Mouse (Mus musculus): Measurements from ENCODE around the gene Sema3a.

- no peak for TF ChIP-seq GATA1 (IDR thresholded peaks at IDR 0.05; ENCODE audit: borderline replicate concordance, low read length)
- no peak for TF ChIP-seq FLI1 (IDR thresholded peaks at IDR 0.05; ENCODE audit: low read length)
Measured at GRCm38 (mm10) chr5:13579123-13579522, 453.9 kb downstream of the Sema3a start.
